Mouse (Mus musculus) midbrain, embryonic 16.5 days (tissue): Measurements from ENCODE around the gene Gm281. TPM values are rescaled to one million over a fixed set of nuclear protein-coding genes. Genes with fewer than 3 reads are reported as not detected.
A peak's percentile ranks its signal among the peaks of the same experiment; 100 is the strongest.

ENCODE experiments used
- ATAC-seq: fragments of 200-750 bp; cut with Nextera tagmentation; 2 replicates; pipeline ENCODE4 v1.8.0; 2017; ENCODE audit warnings: moderate TSS enrichment
- H3K27ac ChIP-seq: fragments of 300-500 bp; sonication (generic); 2 replicates; pipeline ENCODE4 v1.5.1; 2014; ENCODE audit warnings: mild to moderate bottlenecking, low read length, mixed read lengths
- H3K27me3 ChIP-seq: fragments of 300-500 bp; sonication (generic); 2 replicates; pipeline ENCODE4 v1.6.1; 2014; ENCODE audit warnings: low read depth, low read length, mixed read lengths; ENCODE audit not compliant: control insufficient read depth, insufficient read depth
- H3K36me3 ChIP-seq: fragments of 300-500 bp; sonication (generic); 2 replicates; pipeline ENCODE4 v1.6.1; 2014; ENCODE audit warnings: mild to moderate bottlenecking, low read length, moderate library complexity, mixed read lengths; ENCODE audit not compliant: control insufficient read depth, insufficient read depth
- H3K4me1 ChIP-seq: fragments of 300-500 bp; sonication (generic); 2 replicates; pipeline ENCODE4 v1.6.1; 2014; ENCODE audit warnings: mild to moderate bottlenecking, low read length, mixed read lengths; ENCODE audit not compliant: control insufficient read depth, insufficient read depth
- H3K4me2 ChIP-seq: fragments of 300-500 bp; sonication (generic); 2 replicates; pipeline ENCODE4 v1.6.1; 2014; ENCODE audit warnings: mild to moderate bottlenecking, low read length, mixed read lengths
- H3K4me3 ChIP-seq: fragments of 300-500 bp; sonication (generic); 2 replicates; pipeline ENCODE4 v1.5.1; 2014; ENCODE audit warnings: low read depth, mild to moderate bottlenecking, low read length, moderate library complexity, mixed read lengths
- H3K9ac ChIP-seq: fragments of 300-500 bp; sonication (generic); 2 replicates; pipeline ENCODE4 v1.6.1; 2014; ENCODE audit warnings: low read depth, low read length, mixed read lengths
- H3K9me3 ChIP-seq: fragments of 300-500 bp; sonication (generic); replicated peaks from 2 replicates; pipeline ENCODE4 v1.6.1; 2014; ENCODE audit warnings: mild to moderate bottlenecking, low read length, mixed read lengths; ENCODE audit not compliant: control insufficient read depth, poor library complexity, severe bottlenecking
- WGBS: fragments of 180-500 bp; shearing (Covaris S2); extraction: QIAGEN DNeasy Blood & Tissue Kit; methylation state at CpG from one replicate; pipeline ENCODE4 v1.1.7; 2014; 5-methylcytosine and 5-hydroxymethylcytosine counted together
- microRNA-seq: library from miRNA; unstranded; fragments of <30 nt; microRNA quantifications from one replicate; pipeline ENCODE4, GENCODE M21; 2017
- polyA plus RNA-seq: library from polyadenylated mRNA; unstranded; fragments of >200 nt; fragmentation: Nextera tagmentation; extraction: Ambion mirVana; gene quantifications from 2 replicates; pipeline ENCODE4 v1.2.1, GENCODE M21; 2015

Gene Gm281
- polyA plus RNA-seq, 1 experiment from 2014 or later = not detected

DNA sequence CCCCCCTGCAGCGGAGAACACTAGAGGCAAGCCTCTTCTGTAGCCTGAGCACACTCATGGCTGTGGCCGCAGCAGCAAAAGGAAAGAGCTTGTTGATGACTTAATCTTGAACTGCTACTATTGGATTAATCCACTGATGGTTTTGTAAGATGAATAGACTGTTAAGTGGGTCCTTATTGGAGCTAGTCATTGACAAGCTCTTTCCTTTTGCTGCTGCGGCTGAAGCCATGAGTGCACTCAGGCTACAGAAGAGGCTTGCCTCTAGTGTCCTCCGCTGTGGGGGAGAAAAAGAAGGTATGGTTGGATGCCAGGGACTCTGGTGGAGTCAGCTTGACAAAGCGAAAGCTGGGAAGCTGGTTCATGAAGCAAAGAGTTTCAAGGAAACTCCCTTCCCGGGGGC, 135.9 kb downstream of the Gm281 start:
- WGBS = 65% methylated on average over 5 of the region's 6 CpGs
- Histone ChIP-seq H3K36me3 (no peaks in the 10 kb centered on the region), H3K4me1 (no peaks in the 10 kb centered on the region), H3K27ac (no peak overlapping the region), H3K27me3 (no peaks in the 10 kb centered on the region), H3K4me3 (no peak overlapping the region), H3K9me3 (no peaks in the 10 kb centered on the region), H3K9ac (no peak overlapping the region), H3K4me2 (no peak overlapping the region)
- no peak for ATAC-seq

DNA sequence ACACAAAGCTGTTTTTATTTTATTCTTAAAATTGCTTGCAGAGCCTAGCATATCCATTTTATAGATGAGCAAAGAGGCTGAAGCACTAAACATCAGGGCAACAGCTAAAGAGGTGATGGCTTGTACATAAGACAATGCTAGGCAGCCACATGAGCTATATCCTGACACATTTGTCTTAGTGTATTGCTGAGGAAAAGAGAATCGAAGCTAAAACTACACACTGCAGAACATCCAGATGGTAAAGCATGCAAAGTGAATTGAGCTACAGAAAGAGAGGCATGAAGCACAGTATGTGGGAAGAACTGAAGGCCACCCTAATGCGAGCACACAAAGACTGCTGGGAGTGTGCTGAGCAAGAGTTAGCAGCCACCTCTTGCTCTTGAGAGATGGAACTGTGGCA, 143.1 kb downstream of the Gm281 start:
- peak overlapping the region; percentile 26 for H3K27ac ChIP-seq

DNA sequence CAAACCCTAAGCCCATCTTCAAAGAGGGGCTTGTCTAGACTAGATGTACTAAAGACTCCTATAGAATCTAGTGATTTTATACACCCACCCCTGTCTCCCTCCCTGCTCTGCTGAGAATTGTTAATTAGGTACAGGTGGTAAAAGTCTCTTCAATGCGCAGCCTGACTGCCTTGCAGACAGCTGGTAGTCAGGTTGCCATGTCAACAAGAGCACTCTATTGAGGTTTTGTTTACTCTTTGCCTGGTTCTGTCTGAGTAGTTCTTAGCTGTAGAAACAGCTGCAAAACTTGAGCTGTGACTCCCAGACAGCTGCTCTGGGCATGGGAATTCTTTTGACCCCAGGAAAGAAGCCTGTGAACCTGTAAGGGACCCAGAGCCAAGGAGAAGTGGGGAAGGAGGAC, 143.6 kb downstream of the Gm281 start:
- H3K4me1 ChIP-seq = peaks cover 10% of the 10 kb centered on the region
- H3K4me2 ChIP-seq = no peak overlapping the region
- WGBS = 0% methylated on average over 1 of the region's 1 CpGs
- no peaks in the 10 kb centered on the region for H3K9me3 ChIP-seq
- peak; percentile 98 for ATAC-seq
- no peaks in the 10 kb centered on the region for H3K36me3 ChIP-seq
- H3K27ac ChIP-seq = peak overlapping the region; percentile 63
- H3K27me3 ChIP-seq = no peaks in the 10 kb centered on the region
- no peak overlapping the region for H3K4me3 ChIP-seq
- H3K9ac ChIP-seq = no peak overlapping the region

More for the DNA sequence above, 143.1 kb downstream of the Gm281 start:
- Histone ChIP-seq H3K4me3 (no peak overlapping the region), H3K36me3 (no peaks in the 10 kb centered on the region), H3K27me3 (no peaks in the 10 kb centered on the region), H3K4me2 (no peak overlapping the region), H3K9me3 (no peaks in the 10 kb centered on the region), H3K4me1 (peaks cover 10% of the 10 kb centered on the region), H3K9ac (no peak overlapping the region)
- 56% methylated on average over 2 of the region's 2 CpGs for WGBS
- peak; percentile 58; the same call in 1 of the 2 replicates for ATAC-seq

Small RNAs within 50 kb of the gene (microRNA-seq; reads per million reads assigned to microRNA genes)
- gene Gm27506 = not detected

Other genes with a start within 250 kb of the Gm281 start
- not detected in 2 replicates for gene Sntn, start 243.6 kb downstream of the Gm281 start, polyA plus RNA-seq
- gene Atxn7, start 47.0 kb upstream of the Gm281 start, polyA plus RNA-seq = 2.9 and 3.4 TPM in 2 replicates
- gene Thoc7, start 47.4 kb upstream of the Gm281 start, polyA plus RNA-seq = 147 and 153 TPM in 2 replicates
- 250 and 259 TPM in 2 replicates for gene Psmd6, start 206.5 kb upstream of the Gm281 start, polyA plus RNA-seq